Mouse (Mus musculus) ovary, postnatal 10 days (tissue): ENCODE results near the gene Bend4.

ENCODE experiments used
- DNase-seq: peaks from one replicate; pipeline ENCODE4 v3.0.0; 2022; ENCODE audit warnings: low spot score

Gene Bend4

DNA sequence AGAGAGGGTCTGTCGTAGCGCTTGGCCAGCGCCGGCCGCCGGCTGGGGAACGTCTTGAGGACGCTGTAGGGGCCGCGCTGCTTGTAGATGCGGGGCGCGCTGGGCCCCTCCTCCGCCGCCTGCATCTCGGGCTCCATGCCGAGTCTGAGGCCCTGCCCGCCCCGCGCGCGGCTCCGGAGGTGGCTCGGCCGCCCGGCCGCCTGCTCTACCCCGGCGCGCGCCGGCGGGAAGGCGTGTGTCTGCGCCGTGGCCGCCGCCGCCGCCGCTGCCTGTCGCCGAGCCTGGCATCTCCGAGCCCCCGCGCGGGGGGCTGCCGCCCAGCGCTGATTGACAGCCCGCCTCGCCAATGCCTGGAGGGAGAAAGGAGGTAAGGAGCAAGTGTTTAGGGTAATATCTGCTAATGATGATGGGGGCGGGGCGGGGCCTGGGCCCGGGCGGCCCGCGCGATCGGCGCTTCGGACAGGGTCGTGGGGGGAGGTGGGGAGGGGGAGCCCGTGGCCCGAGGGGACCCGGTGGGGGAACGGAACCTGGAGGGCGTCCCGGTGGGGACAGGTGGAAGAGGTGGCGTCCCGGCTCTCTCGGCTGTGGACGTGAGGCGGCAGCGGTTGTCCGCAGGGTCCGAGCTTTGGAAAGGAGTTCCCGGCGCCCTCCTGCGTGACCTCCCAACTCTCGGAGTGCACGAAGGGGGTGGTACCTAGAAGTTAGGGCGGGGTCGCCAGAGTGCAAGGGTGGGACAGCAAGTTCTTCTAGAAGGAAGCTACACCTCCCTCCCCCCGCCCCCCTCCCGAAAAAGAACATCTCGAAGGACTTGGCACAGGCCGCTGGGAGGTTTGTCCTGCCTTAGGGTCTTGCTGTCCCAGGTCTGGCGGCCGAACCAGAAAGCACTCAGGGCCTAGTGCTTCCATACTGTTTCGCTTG lies at the start of gene Bend4:
Gene Bend4 (minus strand): TSS at position 868 of the 918 bp plus-strand sequence.
- DNase-seq = peak; percentile 38

DNA sequence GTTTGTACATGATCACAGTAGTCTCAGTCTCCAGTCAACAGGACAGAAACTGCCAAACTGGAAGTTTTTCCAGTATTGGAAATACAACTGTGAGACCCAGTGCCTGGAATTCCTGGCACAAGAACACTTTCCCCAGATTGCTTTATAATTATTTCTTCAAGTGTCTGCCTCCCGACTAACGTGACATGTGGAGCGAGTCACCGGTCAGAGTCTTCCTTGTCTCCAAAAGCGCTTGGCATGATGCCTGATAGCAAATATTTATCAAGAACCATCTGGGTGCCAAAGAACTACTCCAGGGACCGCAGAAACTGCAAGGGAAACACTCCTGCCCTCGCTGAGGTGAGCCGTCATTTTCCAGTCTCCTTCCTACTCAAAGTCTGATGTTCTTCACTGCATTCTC lies 45.6 kb upstream of the Bend4 start:
- DNase-seq = no peak

DNA sequence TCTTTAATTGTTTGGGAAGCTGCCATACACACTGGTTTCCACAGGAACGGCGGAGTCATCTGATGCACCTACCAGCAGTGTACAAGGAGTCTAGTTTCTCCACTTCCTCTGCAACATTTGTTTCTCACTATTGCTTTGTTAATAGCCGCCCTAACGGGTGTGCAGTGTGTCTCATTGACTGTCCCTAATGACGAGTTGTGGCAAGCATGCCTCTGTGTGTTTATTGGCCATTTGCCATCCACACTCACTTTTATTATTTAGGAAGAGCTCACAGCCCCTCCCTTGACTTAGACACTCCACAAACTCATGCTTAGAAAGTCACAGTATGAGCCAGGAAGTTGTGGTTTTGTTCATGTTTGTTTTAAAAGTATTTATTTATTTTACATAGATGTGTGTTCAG lies 45.0 kb upstream of the Bend4 start:
- no peak for DNase-seq

- DNase-seq = no peak
Observed at GRCm38 (mm10) chr5:67466866-67467530, 38.9 kb upstream of the Bend4 start.

DNA sequence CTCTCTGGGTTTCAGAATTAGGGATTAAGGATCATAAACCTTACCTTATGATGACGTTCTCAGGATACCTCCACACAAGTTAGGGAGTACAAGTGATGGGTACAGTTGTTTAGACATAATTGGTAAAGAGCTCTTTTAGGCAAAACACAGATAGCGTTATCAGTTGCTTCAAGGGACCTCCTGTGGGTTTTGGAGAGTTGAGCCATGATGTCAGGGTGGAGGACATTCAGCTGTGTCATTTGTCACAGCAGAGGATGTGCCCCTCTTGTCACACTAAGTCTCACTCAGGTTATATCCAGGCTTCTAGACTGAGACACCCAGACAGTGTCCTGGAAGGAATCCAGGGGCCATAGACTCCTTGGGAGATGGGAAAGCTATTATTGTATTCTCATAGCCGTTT lies 36.8 kb upstream of the Bend4 start:
- DNase-seq = no peak

DNA sequence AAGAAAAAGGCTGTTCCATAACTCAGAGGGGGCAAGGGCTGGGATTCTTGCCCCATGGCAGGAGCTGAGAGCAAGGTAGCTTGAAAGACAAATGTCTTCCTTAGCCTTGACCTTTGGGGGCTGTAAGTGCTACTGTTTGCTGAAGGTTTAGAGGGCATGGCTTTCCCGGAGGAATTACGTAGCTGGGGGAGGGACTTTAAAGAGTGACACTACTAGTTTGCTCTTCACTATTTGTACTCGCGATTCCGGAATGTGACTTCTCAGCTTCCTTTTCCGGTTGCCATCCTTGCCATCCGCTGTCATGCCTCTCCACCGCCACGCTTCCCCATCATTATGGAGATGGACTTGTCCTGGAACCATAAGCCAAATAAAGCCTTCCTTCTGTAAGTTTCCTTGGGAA lies 35.5 kb upstream of the Bend4 start:
- DNase-seq = no peak

DNA sequence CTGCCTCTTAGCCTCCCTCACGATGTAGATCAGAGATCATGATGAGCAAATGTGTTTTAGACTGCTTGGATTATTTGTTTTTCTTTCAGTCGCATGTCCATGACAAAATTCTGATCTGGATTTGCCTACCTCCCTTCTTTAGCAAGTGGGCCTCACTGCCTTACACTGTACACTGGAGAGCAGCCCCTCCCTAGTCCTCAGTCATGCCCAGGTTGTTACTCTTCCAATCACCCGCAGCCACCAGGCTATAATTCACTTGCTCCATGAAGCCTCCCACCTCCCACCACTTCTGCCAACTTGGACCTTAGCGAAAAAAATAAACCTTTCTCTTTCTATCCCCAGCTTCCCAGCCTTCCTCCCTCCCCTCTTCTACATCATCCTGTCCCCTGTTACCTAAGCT lies 34.2 kb upstream of the Bend4 start:
- DNase-seq = no peak

- DNase-seq = no peak
Observed at GRCm38 (mm10) chr5:67456841-67457240, 28.7 kb upstream of the Bend4 start.

DNA sequence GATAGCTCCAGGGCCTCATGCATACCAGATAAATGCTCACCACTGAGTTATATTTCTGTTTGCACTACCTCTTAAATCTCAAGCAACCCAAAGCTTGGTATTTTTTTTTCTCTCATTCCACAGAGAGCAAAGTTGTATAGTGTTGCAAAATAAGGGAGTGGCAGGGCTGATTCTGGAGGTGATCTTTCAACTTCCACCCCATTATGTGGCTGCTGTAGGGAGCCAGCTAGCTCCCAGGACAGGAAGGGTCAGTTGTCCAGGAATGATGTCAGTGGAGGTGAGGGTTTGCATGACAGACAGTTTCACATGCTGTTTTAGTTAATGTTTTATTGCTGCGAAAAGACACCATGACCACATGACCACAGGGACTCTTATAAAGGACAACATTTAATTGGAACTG lies 26.2 kb upstream of the Bend4 start:
- DNase-seq = no peak

DNA sequence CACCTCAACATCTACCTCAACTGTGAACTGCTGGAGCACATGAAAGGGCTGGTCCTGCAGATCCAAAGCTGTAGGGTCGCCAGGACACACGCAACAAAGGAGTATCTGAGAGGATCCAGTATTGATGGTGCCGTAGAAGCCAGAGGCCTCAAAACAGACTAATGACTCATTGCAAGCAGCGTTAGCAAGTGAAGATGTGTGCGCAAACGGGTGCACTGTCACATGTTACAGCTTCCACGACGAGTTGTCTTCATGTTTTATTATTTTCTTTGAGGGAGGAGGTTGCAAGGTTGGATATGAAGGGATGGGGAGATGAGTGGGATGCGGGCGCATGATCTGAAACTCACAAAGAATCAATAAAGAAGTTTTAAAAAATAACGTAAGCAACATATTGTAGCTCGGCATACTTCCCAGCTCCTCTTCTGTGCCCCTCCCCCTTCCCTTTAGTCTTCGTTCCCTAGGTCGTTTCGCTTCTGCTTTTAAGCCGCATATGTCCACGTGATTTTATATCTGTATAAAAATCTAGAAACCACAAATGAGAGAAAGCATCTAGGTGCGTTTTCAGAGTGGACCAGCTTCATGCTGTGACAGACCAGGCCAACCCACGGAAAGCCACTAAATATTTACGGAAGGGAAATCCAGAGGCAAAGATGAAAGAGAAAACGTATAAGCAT lies 22.0 kb upstream of the Bend4 start:
- DNase-seq = no peak

- DNase-seq = no peak
Observed at GRCm38 (mm10) chr5:67446526-67446925, 18.4 kb upstream of the Bend4 start.

DNA sequence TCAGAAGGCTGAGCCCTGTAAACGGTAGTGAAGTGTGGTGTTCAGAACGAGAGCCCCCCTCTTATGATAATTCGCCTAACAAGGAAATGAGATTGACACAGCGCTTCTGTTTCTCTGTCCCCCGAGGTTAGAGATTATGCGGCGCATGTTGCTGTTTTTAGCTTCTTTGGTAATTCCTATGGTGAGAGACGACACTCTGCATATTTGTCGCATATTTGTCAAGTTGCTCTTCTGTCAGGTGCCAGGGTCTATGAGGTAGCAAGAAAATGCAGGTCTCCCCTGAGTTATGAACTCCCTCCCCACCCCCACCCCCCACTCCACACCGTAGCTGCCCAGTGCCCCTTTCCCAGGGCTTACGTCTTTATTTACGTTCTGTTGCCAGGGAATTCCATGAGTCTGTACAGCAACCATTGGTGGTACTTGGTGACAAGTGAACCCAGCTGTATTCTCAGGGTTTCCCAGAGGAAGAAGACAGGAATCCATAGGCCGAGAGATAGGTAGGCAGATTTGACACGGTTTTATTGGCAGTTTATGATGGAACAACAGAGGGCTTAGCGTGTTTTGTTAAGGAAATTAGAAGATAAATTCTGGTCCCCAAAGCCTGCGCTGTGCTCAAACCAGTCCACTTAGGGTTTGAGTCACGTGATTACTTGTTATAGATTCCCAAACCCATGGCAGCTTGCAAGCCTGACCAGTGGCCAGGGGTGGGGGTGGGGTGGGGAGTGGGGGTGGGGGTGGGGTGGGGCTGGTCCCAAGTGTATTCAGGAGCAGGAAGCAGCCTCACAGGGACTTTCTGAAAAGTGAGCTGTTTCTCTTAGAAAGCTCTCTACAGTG lies 16.3 kb upstream of the Bend4 start:
- DNase-seq = no peak

DNA sequence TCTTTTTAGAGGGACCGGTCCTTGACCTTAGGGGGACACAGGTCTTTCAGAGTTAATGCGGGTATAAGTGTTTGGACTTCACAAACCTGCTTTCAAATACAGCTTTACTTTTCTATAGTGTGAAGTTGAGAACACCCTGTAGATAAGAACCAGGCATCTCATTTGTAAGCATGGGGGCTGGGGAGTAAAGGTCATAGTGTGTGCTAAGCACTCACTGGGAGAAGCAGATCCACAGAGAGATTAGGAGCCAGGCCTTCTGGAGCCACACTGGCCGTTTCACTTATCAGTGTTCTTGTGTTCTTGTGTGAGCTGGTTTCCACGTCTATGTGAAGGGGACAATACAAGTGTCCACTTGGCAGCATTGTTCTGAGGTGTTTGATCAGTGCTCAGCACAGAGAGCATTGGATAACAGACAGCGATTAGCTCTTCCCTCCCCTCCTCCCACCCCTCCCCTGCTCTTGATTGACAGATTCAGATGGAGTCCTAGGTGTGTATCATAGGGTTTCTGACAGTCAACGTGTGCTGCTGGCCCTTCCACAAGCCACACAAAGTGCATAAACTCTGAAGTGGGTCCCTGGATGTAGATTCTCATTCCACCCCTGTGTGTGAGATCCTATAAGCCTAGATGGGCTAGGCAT lies 14.8 kb upstream of the Bend4 start:
- DNase-seq = no peak

DNA sequence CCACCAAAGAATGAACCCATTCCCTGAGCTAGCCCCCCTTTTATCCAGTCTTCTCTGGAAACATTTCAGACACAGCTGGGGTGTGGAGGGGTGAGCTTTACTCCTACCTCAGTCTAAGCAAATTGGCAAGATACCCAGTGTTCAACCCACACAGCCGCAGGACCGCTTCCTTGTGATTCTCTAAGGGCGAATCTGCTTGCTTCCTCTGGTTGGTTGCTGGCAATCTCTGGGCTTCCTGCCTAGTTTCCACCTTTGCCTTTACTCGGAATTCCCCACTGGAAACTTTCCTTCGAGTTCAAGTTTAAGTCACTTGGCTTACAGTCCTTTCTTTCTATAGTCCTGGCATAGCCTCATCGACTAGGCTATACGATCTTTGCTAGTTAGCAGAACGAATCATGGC lies 12.5 kb upstream of the Bend4 start:
- DNase-seq = no peak

- DNase-seq = no peak
Observed at GRCm38 (mm10) chr5:67437403-67437802, 9.3 kb upstream of the Bend4 start.

DNA sequence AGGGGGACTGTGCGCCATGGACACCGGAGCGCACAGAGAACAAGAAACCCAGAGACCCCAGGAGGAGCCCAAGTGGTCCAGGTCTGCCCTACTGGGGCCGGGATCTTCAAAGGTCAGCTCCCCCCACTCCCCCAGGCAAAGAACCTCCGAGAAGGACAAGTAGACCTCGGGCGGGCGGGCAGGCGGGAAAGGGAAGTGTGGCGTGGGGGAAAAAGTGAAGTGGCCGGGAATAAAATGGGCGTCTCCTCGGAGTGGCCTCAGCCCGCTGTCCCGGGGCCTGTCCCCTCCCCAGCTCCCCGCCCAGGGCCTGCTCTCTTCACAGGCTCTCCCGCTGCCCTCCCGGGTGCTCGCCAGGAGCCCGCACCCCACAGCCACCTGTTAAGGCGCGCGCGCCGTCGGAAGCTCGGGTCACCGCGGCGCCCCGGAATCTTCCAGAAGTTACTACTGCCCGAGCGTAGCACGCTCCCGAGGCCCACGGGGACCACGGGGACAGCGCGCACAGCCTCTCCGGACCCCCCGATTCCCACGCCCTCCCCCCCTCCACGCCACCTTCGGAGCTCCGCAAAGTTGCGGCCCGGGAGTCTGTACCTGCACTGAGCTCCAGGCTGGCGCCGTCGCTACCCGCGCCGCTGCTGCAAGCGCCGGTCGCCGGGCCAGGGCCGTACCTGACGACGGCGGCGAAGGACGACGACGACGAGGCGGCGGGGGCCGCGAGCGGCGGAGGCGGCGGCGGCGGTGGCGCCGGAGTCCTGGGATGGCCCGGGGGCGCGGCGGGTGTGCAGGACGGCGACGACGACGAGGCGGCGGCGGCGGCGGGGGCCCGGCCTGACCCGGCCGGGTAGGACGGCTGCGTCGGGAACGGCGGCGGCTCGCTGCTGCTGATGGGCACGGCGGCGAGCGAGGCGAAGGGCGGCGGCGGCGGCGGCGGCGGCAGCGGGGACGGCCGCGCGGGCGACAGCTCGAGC lies 1.4 kb downstream of the Bend4 start:
- DNase-seq = no peak

- DNase-seq = no peak
Observed at GRCm38 (mm10) chr5:67426011-67426410, 2.1 kb downstream of the Bend4 start.

DNA sequence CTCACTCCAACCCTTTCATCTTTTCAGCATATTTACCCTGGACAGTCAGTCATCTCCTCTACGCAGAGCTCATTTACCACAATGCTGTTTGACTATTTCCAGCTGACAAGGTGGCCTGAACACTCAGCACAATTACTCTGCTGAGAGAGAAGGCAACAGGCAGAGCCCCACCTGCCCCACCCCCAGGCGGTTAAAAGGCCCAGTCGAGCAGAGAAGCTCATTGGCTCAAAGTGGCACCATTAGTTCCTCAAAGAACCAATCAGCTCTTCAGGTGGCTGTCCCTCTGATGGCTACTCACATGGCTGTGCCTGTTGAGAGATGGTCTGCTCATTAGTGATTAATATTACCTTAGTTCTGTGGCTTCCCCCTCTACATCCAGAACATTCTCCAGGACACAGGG lies 3.5 kb downstream of the Bend4 start:
- no peak for DNase-seq

- DNase-seq = no peak
Observed at GRCm38 (mm10) chr5:67423963-67424362, 4.1 kb downstream of the Bend4 start.

DNA sequence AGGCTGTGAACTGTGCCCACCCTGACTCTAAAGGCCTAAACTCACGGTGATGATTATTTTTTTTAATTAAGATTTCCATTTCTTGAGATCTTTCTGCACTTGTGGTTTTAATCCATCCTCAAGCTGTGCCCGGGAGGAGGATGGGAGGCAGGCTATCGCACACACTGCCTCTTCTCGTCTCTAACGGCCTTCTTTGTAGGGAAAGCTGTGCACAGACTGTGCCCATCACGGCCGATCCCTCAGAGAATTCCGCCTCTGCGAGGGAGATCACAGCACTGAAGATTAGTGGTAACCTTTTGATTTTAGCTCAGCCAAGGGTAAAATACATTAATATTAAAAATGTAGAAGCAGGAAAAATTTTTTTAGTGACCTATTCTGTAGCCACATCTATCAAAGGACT lies 4.8 kb downstream of the Bend4 start:
- no peak for DNase-seq
